Mouse (Mus musculus): ENCODE data around the gene Retreg1. TPM values are rescaled to one million over a fixed set of nuclear protein-coding genes. Genes with fewer than 3 reads are reported as not detected.

Retreg1 gene
- total and polyA plus RNA-seq, 3 experiments, result 17.5 to 28.7 (median 19.0) TPM

DNA sequence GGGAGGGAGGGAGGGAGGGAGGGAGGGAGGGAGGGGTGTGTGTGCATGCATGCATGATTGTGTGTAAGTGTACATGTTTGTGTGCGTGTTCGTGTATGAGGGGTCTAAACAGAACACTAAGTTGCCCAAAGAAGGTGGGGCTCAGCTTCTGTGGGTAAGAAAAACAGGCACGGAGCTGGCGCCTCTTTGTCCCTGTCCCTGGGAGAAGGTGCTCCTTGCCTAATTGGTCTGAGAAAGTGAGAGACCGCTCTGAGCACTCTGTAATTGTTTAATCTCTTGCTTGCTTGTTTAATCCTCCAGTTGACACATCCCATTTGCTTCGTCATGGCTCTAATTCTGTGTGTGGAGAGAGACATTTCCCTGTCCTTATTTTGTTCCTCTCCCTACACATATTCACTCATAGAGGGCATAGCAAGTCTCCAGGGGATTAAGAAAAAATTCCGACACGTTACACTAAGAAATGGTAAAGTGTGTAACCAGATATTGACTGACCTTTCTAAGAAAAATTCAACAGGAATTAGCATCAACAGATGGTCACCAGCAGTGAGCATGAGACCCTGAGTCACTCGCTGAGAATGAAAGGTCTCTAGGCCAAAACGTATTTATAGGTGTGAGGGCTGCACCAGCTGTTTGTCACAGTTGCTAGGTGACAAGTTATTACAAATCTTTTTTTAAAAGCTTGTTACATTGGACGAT, 113.6 kb downstream of the Retreg1 start:
- Histone ChIP-seq H3K4me3 (replicated peaks in 1 of 3; ENCODE audit: low read depth in 2 of 3, low read length in 2 of 3, poor library complexity in 1 of 3) (no peak overlapping the region), H3K9ac (ENCODE audit: insufficient read depth, low read depth) (no peak overlapping the region), H3K4me2 (ENCODE audit: insufficient read depth, low read depth, poor library complexity, severe bottlenecking) (no peak overlapping the region), H3K27ac (ENCODE audit: insufficient read depth, low read depth) (no peak overlapping the region), H3K4me1 (ENCODE audit: control insufficient read depth in 1 of 2, insufficient read depth in 2 of 2) (peaks cover 6 to 27% of the 10 kb centered on the region in 2 experiments), H3K36me3 (replicated peaks in 1 of 2; ENCODE audit: control insufficient read depth in 1 of 2, insufficient read depth in 1 of 2, low read length in 1 of 2) (no peaks in the 10 kb centered on the region), H3K9me3 (replicated peaks; ENCODE audit: low read length) (no peaks in the 10 kb centered on the region), H3K27me3 (replicated peaks) (no peaks in the 10 kb centered on the region), H3K79me2 (replicated peaks; ENCODE audit: control insufficient read depth, extremely low read depth, insufficient read depth, poor library complexity, severe bottlenecking) (no peaks in the 10 kb centered on the region)
- in situ Hi-C loops (cut with MboI; ENCODE audit: low pct_ligation_motif_present, low pct_unique_long_range_greater_than_20kb, low sequenced_read_pairs), result loop anchor here (5.0 kb wide), 1 partner anchor 149 kb away; no protein-coding TSS in a partner anchor
- no peak for DNase-seq (ENCODE audit: extremely low read depth)
- dilution Hi-C loops (cut with MboI; ENCODE audit: extremely low pct_ligation_motif_present, extremely low pct_unique_long_range_greater_than_20kb, low sequenced_read_pairs), result no loop called here
- no peak for TF ChIP-seq MAFK (IDR thresholded peaks at IDR 0.05; ENCODE audit: insufficient replicate concordance, low read length)
- TF ChIP-seq MEF2A (IDR thresholded peaks at IDR 0.05; ENCODE audit: borderline replicate concordance, low read depth, low read length), result no peak
- TF ChIP-seq POLR2AphosphoS2 (IDR thresholded peaks at IDR 0.05; ENCODE audit: low read depth, low read length), result no peak
- no peak for TF ChIP-seq ZMIZ1 (IDR thresholded peaks at IDR 0.05; ENCODE audit: low read depth, low read length)
- TF ChIP-seq ETS1 (conservative IDR thresholded peaks at IDR 0.05; ENCODE audit: low read depth, low read length), result peak; percentile 45; the same call in 1 of the 2 replicates
- no peak for TF ChIP-seq SIN3A (IDR thresholded peaks at IDR 0.05; ENCODE audit: low read length)
- TF ChIP-seq NELFE (IDR thresholded peaks at IDR 0.05; ENCODE audit: low read depth, low read length), result no peak
- TF ChIP-seq BHLHE40 (IDR thresholded peaks at IDR 0.05; ENCODE audit: low read depth, low read length), result peak; percentile 38; the same call in 1 of the 2 replicates

DNA sequence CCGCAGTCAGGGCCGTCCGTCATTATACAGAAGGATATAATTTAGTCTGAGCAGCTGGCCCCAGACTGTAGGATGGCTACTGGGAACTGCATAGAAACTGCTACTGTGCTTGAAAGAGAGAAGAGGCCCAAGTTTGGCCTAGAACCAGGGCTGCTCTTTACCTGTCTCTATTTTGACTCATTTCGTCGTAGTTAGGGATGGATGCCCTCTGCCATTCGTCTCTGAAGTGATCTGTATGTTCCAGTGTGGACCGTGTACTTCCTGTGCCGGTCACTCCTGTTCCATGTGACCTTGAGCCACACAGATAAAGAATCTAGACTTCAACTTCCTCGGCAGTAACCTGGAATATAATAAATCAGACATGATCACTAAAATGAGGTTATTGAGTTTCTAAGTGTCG, 114.7 kb downstream of the Retreg1 start:
- Histone ChIP-seq H3K9ac (ENCODE audit: insufficient read depth, low read depth) (no peak overlapping the region), H3K79me2 (replicated peaks; ENCODE audit: control insufficient read depth, extremely low read depth, insufficient read depth, poor library complexity, severe bottlenecking) (no peaks in the 10 kb centered on the region), H3K4me1 (ENCODE audit: control insufficient read depth in 1 of 2, insufficient read depth in 2 of 2) (peaks cover 6 to 27% of the 10 kb centered on the region in 2 experiments), H3K9me3 (replicated peaks; ENCODE audit: low read length) (no peaks in the 10 kb centered on the region), H3K27ac (ENCODE audit: insufficient read depth, low read depth) (no peak overlapping the region), H3K4me2 (ENCODE audit: insufficient read depth, low read depth, poor library complexity, severe bottlenecking) (no peak overlapping the region), H3K27me3 (replicated peaks) (no peaks in the 10 kb centered on the region), H3K36me3 (replicated peaks in 1 of 2; ENCODE audit: control insufficient read depth in 1 of 2, insufficient read depth in 1 of 2, low read length in 1 of 2) (no peaks in the 10 kb centered on the region), H3K4me3 (replicated peaks in 1 of 3; ENCODE audit: low read depth in 2 of 3, low read length in 2 of 3, poor library complexity in 1 of 3) (no peak overlapping the region)
- DNase-seq (ENCODE audit: extremely low read depth), result no peak
- no peak for TF ChIP-seq USF2 (conservative IDR thresholded peaks at IDR 0.05; ENCODE audit: low read depth, low read length)
- TF ChIP-seq NRF1 (IDR thresholded peaks at IDR 0.05; ENCODE audit: low read depth, low read length), result no peak
- no peak for TF ChIP-seq POLR2A (IDR thresholded peaks at IDR 0.05; ENCODE audit: low read depth, low read length)
- no peak for TF ChIP-seq PAX5 (IDR thresholded peaks at IDR 0.05; ENCODE audit: low read length)
- no peak for TF ChIP-seq ZNF384 (IDR thresholded peaks at IDR 0.05; ENCODE audit: low read depth, low read length)
- no peak for TF ChIP-seq BHLHE40 (IDR thresholded peaks at IDR 0.05; ENCODE audit: low read depth, low read length)
- no peak for TF ChIP-seq CHD1 (IDR thresholded peaks at IDR 0.05; ENCODE audit: low read depth, low read length)
- dilution Hi-C loops (cut with MboI; ENCODE audit: extremely low pct_ligation_motif_present, extremely low pct_unique_long_range_greater_than_20kb, low sequenced_read_pairs), result no loop called here
- in situ Hi-C loops (cut with MboI; ENCODE audit: low pct_ligation_motif_present, low pct_unique_long_range_greater_than_20kb, low sequenced_read_pairs), result loop anchor here (5.0 kb wide), 1 partner anchor 150 kb away; no protein-coding TSS in a partner anchor
